Mouse (Mus musculus): ENCODE results near the gene Cic. TPM values are rescaled to one million over a fixed set of nuclear protein-coding genes. Genes with fewer than 3 reads are reported as not detected.

Gene Cic
- polyA plus RNA-seq, 1 experiment from 2014 or later: 38.7 TPM

GRCm38 (mm10) chr7:25311193-25311592 is 43.7 kb downstream of the Cic start:
- Histone ChIP-seq H3K9ac (ENCODE audit: low read length) (no peak overlapping the region), H3K4me1 (ENCODE audit: control insufficient read depth, insufficient read depth, low read length) (peaks cover 5% of the 10 kb centered on the region), H3K36me3 (ENCODE audit: control insufficient read depth, insufficient read depth, low read length) (no peaks in the 10 kb centered on the region), H3K27ac (ENCODE audit: low read depth, low read length) (no peak overlapping the region), H3K9me3 (replicated peaks; ENCODE audit: control insufficient read depth, low read length) (no peaks in the 10 kb centered on the region), H3K27me3 (replicated peaks; ENCODE audit: control insufficient read depth, insufficient read depth, low read length) (peaks cover 43% of the 10 kb centered on the region), H3K4me2 (ENCODE audit: low read length) (no peak overlapping the region), H3K4me3 (ENCODE audit: low read depth, low read length) (no peak overlapping the region)
- 85% methylated on average over 11 of the region's 11 CpGs for WGBS
- DNase-seq (ENCODE audit: low spot score) (no peak), ATAC-seq (no peak)

- Histone ChIP-seq H3K27me3 (replicated peaks; ENCODE audit: control insufficient read depth, insufficient read depth, low read length) (peaks cover 43% of the 10 kb centered on the region), H3K4me2 (ENCODE audit: low read length) (no peak overlapping the region), H3K4me1 (ENCODE audit: control insufficient read depth, insufficient read depth, low read length) (peaks cover 14% of the 10 kb centered on the region), H3K27ac (ENCODE audit: low read depth, low read length) (no peak overlapping the region), H3K9me3 (replicated peaks; ENCODE audit: control insufficient read depth, low read length) (no peaks in the 10 kb centered on the region), H3K9ac (ENCODE audit: low read length) (no peak overlapping the region), H3K4me3 (ENCODE audit: low read depth, low read length) (no peak overlapping the region), H3K36me3 (ENCODE audit: control insufficient read depth, insufficient read depth, low read length) (no peaks in the 10 kb centered on the region)
- ATAC-seq (no peak), DNase-seq (ENCODE audit: low spot score) (no peak)
- WGBS: 37% methylated on average over 7 of the region's 7 CpGs
Observed at GRCm38 (mm10) chr7:25313325-25313724, 45.8 kb downstream of the Cic start.

- Histone ChIP-seq H3K27me3 (replicated peaks; ENCODE audit: control insufficient read depth, insufficient read depth, low read length) (peaks cover 43% of the 10 kb centered on the region), H3K4me2 (ENCODE audit: low read length) (peak overlapping the region; percentile 72), H3K9me3 (replicated peaks; ENCODE audit: control insufficient read depth, low read length) (no peaks in the 10 kb centered on the region), H3K4me3 (ENCODE audit: low read depth, low read length) (peak overlapping the region; percentile 40), H3K36me3 (ENCODE audit: control insufficient read depth, insufficient read depth, low read length) (no peaks in the 10 kb centered on the region), H3K4me1 (ENCODE audit: control insufficient read depth, insufficient read depth, low read length) (peaks cover 14% of the 10 kb centered on the region), H3K27ac (ENCODE audit: low read depth, low read length) (no peak overlapping the region), H3K9ac (ENCODE audit: low read length) (peak overlapping the region; percentile 58)
- 2% methylated on average over 50 of the region's 51 CpGs for WGBS
- DNase-seq (ENCODE audit: low spot score): no peak
- ATAC-seq: no peak
Observed at GRCm38 (mm10) chr7:25314606-25315305, 47.3 kb downstream of the Cic start.

- WGBS: under 1% methylated on average over 62 of the region's 69 CpGs
- no peak for DNase-seq (ENCODE audit: low spot score)
- H3K27me3 ChIP-seq (replicated peaks; ENCODE audit: control insufficient read depth, insufficient read depth, low read length): peaks cover 43% of the 10 kb centered on the region
Observed at GRCm38 (mm10) chr7:25315306-25316041, 48.0 kb downstream of the Cic start.

GRCm38 (mm10) chr7:25316532-25317445 is 49.3 kb downstream of the Cic start, which contains the start of gene Megf8:
Megf8 (plus strand) TSS chr7:25317164.
- H3K27ac ChIP-seq (ENCODE audit: low read depth, low read length): peak within 1 kb of the TSS; percentile 86
- DNase-seq (ENCODE audit: low spot score): peak; percentile 100
- H3K4me1 ChIP-seq (ENCODE audit: control insufficient read depth, insufficient read depth, low read length): peaks cover 14% of the 10 kb centered on the region
- H3K27me3 ChIP-seq (replicated peaks; ENCODE audit: control insufficient read depth, insufficient read depth, low read length): peaks cover 34% of the 10 kb centered on the region
- H3K4me2 ChIP-seq (ENCODE audit: low read length): peak within 1 kb of the TSS; percentile 98
- H3K9ac ChIP-seq (ENCODE audit: low read length): peak within 1 kb of the TSS; percentile 88
- no peaks in the 10 kb centered on the region for H3K36me3 ChIP-seq (ENCODE audit: control insufficient read depth, insufficient read depth, low read length)
- WGBS: under 1% methylated on average over 52 of the region's 52 CpGs
- H3K4me3 ChIP-seq (ENCODE audit: low read depth, low read length): peak within 1 kb of the TSS; percentile 57
- no peaks in the 10 kb centered on the region for H3K9me3 ChIP-seq (replicated peaks; ENCODE audit: control insufficient read depth, low read length)
- ATAC-seq: peak; percentile 97

More at GRCm38 (mm10) chr7:25315306-25316041, 48.0 kb downstream of the Cic start:
- no peaks in the 10 kb centered on the region for H3K36me3 ChIP-seq (ENCODE audit: control insufficient read depth, insufficient read depth, low read length)
- H3K27ac ChIP-seq (ENCODE audit: low read depth, low read length): no peak overlapping the region
- peak overlapping the region; percentile 40 for H3K4me3 ChIP-seq (ENCODE audit: low read depth, low read length)
- peak overlapping the region; percentile 58 for H3K9ac ChIP-seq (ENCODE audit: low read length)
- peaks cover 14% of the 10 kb centered on the region for H3K4me1 ChIP-seq (ENCODE audit: control insufficient read depth, insufficient read depth, low read length)
- H3K4me2 ChIP-seq (ENCODE audit: low read length): peak overlapping the region; percentile 72
- no peaks in the 10 kb centered on the region for H3K9me3 ChIP-seq (replicated peaks; ENCODE audit: control insufficient read depth, low read length)
- no peak for ATAC-seq

GRCm38 (mm10) chr7:25317446-25317999 is 50.0 kb downstream of the Cic start:
- peak overlapping the region; percentile 98 for H3K4me2 ChIP-seq (ENCODE audit: low read length)
- peak overlapping the region; percentile 88 for H3K9ac ChIP-seq (ENCODE audit: low read length)
- H3K27ac ChIP-seq (ENCODE audit: low read depth, low read length): peak overlapping the region; percentile 86
- DNase-seq (ENCODE audit: low spot score) (no peak), ATAC-seq (no peak)
- peaks cover 27% of the 10 kb centered on the region for H3K27me3 ChIP-seq (replicated peaks; ENCODE audit: control insufficient read depth, insufficient read depth, low read length)
- no peaks in the 10 kb centered on the region for H3K9me3 ChIP-seq (replicated peaks; ENCODE audit: control insufficient read depth, low read length)
- H3K36me3 ChIP-seq (ENCODE audit: control insufficient read depth, insufficient read depth, low read length): no peaks in the 10 kb centered on the region
- H3K4me3 ChIP-seq (ENCODE audit: low read depth, low read length): peak overlapping the region; percentile 57
- H3K4me1 ChIP-seq (ENCODE audit: control insufficient read depth, insufficient read depth, low read length): peaks cover 14% of the 10 kb centered on the region
- WGBS: 14% methylated on average over 21 of the region's 21 CpGs

- H3K4me1 ChIP-seq (ENCODE audit: control insufficient read depth, insufficient read depth, low read length): peaks cover 9% of the 10 kb centered on the region; the same call in 1 of the 2 replicates
- WGBS: 6% methylated on average over 6 of the region's 6 CpGs
- H3K36me3 ChIP-seq (ENCODE audit: control insufficient read depth, insufficient read depth, low read length): no peaks in the 10 kb centered on the region
- no peaks in the 10 kb centered on the region for H3K27me3 ChIP-seq (replicated peaks; ENCODE audit: control insufficient read depth, insufficient read depth, low read length)
- ATAC-seq (no peak), DNase-seq (ENCODE audit: low spot score) (peak; percentile 37)
- H3K9ac ChIP-seq (ENCODE audit: low read length): peak overlapping the region; percentile 17; the same call in 1 of the 2 replicates
- H3K27ac ChIP-seq (ENCODE audit: low read depth, low read length): no peak overlapping the region; the same call in 1 of the 2 replicates
- H3K4me3 ChIP-seq (ENCODE audit: low read depth, low read length): no peak overlapping the region
- 0 out of 2 replicates have a peak overlapping the region, but pooled peaks have one; percentile 14 for H3K4me2 ChIP-seq (ENCODE audit: low read length)
- H3K9me3 ChIP-seq (replicated peaks; ENCODE audit: control insufficient read depth, low read length): no peaks in the 10 kb centered on the region
Observed at GRCm38 (mm10) chr7:25322058-25322484, 54.6 kb downstream of the Cic start.

- DNase-seq (ENCODE audit: low spot score) (no peak), ATAC-seq (no peak)
- no peak overlapping the region for H3K4me3 ChIP-seq (ENCODE audit: low read depth, low read length)
- H3K9me3 ChIP-seq (replicated peaks; ENCODE audit: control insufficient read depth, low read length): no peaks in the 10 kb centered on the region
- H3K4me2 ChIP-seq (ENCODE audit: low read length): no peak overlapping the region
- H3K36me3 ChIP-seq (ENCODE audit: control insufficient read depth, insufficient read depth, low read length): peaks cover 8% of the 10 kb centered on the region; the same call in 1 of the 2 replicates
- H3K27me3 ChIP-seq (replicated peaks; ENCODE audit: control insufficient read depth, insufficient read depth, low read length): no peaks in the 10 kb centered on the region
- H3K4me1 ChIP-seq (ENCODE audit: control insufficient read depth, insufficient read depth, low read length): no peaks in the 10 kb centered on the region; the same call in 1 of the 2 replicates
- H3K9ac ChIP-seq (ENCODE audit: low read length): no peak overlapping the region
- 84% methylated on average over 2 of the region's 2 CpGs for WGBS
- no peak overlapping the region for H3K27ac ChIP-seq (ENCODE audit: low read depth, low read length)
Observed at GRCm38 (mm10) chr7:25323219-25323618, 55.7 kb downstream of the Cic start.

All from forebrain, embryonic 14.5 days (tissue).